Mouse (Mus musculus): ENCODE measurements around the gene Kcnma1. TPM values are rescaled to one million over a fixed set of nuclear protein-coding genes. Genes with fewer than 3 reads are reported as not detected.

Kcnma1 gene
- polyA plus RNA-seq, 1 experiment = not detected

GRCm38 (mm10) chr14:23943876-23944275 is 70.4 kb downstream of the Kcnma1 start:
- Histone ChIP-seq H3K27ac (ENCODE audit: control insufficient read depth, insufficient read depth, low read depth, low read length, poor library complexity) (no peak overlapping the region), H3K4me1 (ENCODE audit: control insufficient read depth, insufficient read depth, low read length) (no peaks in the 10 kb centered on the region), H3K4me3 (replicated peaks; ENCODE audit: control insufficient read depth, low read depth, low read length) (no peak overlapping the region)
- 69% methylated on average over 2 of the region's 2 CpGs for WGBS
- TF ChIP-seq POLR2A (IDR thresholded peaks at IDR 0.05; ENCODE audit: borderline replicate concordance, control insufficient read depth, low read depth, low read length) = no peak
- no peak for TF ChIP-seq CTCF (IDR thresholded peaks at IDR 0.05; ENCODE audit: control insufficient read depth, insufficient read depth, low read length)

GRCm38 (mm10) chr14:23943152-23943551 is 71.1 kb downstream of the Kcnma1 start:
- Histone ChIP-seq H3K4me3 (replicated peaks; ENCODE audit: control insufficient read depth, low read depth, low read length) (no peak overlapping the region), H3K27ac (ENCODE audit: control insufficient read depth, insufficient read depth, low read depth, low read length, poor library complexity) (no peak overlapping the region), H3K4me1 (ENCODE audit: control insufficient read depth, insufficient read depth, low read length) (no peaks in the 10 kb centered on the region)
- no peak for TF ChIP-seq CTCF (IDR thresholded peaks at IDR 0.05; ENCODE audit: control insufficient read depth, insufficient read depth, low read length)
- TF ChIP-seq POLR2A (IDR thresholded peaks at IDR 0.05; ENCODE audit: borderline replicate concordance, control insufficient read depth, low read depth, low read length) = no peak
- 58% methylated on average over 5 of the region's 5 CpGs for WGBS

GRCm38 (mm10) chr14:23942103-23942502 is 72.2 kb downstream of the Kcnma1 start:
- 79% methylated on average over 8 of the region's 8 CpGs for WGBS
- no peak for TF ChIP-seq POLR2A (IDR thresholded peaks at IDR 0.05; ENCODE audit: borderline replicate concordance, control insufficient read depth, low read depth, low read length)
- no peak for TF ChIP-seq CTCF (IDR thresholded peaks at IDR 0.05; ENCODE audit: control insufficient read depth, insufficient read depth, low read length)
- Histone ChIP-seq H3K27ac (ENCODE audit: control insufficient read depth, insufficient read depth, low read depth, low read length, poor library complexity) (no peak overlapping the region), H3K4me1 (ENCODE audit: control insufficient read depth, insufficient read depth, low read length) (no peaks in the 10 kb centered on the region), H3K4me3 (replicated peaks; ENCODE audit: control insufficient read depth, low read depth, low read length) (no peak overlapping the region)

GRCm38 (mm10) chr14:23935016-23935415 is 79.3 kb downstream of the Kcnma1 start:
- H3K4me3 ChIP-seq (replicated peaks; ENCODE audit: control insufficient read depth, low read depth, low read length) = no peak overlapping the region
- WGBS = 83% methylated on average over 6 of the region's 6 CpGs
- TF ChIP-seq CTCF (IDR thresholded peaks at IDR 0.05; ENCODE audit: control insufficient read depth, insufficient read depth, low read length) (no peak), POLR2A (IDR thresholded peaks at IDR 0.05; ENCODE audit: borderline replicate concordance, control insufficient read depth, low read depth, low read length) (no peak)

DNA sequence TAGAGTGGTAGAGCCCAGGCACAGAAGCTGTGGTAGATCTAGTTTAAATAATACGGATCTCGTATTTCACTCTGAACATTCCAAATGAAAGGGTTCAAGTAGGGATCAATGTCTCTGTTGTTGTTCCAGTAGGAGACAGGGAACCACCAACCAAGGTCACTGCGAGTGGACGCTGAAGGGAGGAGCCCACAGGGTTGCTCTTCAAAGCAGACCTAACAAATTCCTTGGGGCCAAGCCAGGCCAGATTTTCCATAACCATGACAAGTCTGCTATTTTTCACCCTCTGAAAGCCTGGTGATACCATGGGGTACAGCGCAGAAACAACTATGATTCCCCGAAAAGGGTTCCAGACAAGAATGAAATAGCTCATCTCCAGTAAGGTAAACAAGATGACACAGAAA is 82.6 kb downstream of the Kcnma1 start:
- H3K4me1 ChIP-seq (ENCODE audit: control insufficient read depth, insufficient read depth, low read length) = no peaks in the 10 kb centered on the region
- no peak overlapping the region for H3K27ac ChIP-seq (ENCODE audit: control insufficient read depth, insufficient read depth, low read depth, low read length, poor library complexity)
- no peak overlapping the region for H3K4me3 ChIP-seq (replicated peaks; ENCODE audit: control insufficient read depth, low read depth, low read length)
- 79% methylated on average over 6 of the region's 6 CpGs for WGBS
- TF ChIP-seq POLR2A (IDR thresholded peaks at IDR 0.05; ENCODE audit: borderline replicate concordance, control insufficient read depth, low read depth, low read length) (no peak), CTCF (IDR thresholded peaks at IDR 0.05; ENCODE audit: control insufficient read depth, insufficient read depth, low read length) (no peak)

More at GRCm38 (mm10) chr14:23935016-23935415, 79.3 kb downstream of the Kcnma1 start:
- no peaks in the 10 kb centered on the region for H3K4me1 ChIP-seq (ENCODE audit: control insufficient read depth, insufficient read depth, low read length)
- H3K27ac ChIP-seq (ENCODE audit: control insufficient read depth, insufficient read depth, low read depth, low read length, poor library complexity) = no peak overlapping the region

DNA sequence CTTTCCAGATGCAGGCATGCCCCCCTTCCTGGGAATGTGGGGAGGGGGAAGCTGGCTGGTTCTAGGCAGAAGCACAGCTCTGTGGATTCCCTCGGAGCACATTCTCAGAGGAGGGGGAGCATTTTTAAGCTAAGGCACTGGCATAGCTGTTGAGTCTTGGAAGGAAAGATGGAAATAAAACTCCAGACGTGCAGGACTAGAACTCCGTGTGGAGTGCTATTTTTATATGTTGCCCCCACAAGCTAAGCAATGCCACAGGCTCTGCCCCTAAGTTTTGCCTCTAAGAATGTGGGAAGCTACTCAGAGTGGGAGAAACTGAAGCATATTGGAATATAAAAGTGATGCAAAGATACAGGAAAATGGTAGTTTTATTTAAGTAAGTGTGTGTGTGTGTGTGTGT is 85.1 kb downstream of the Kcnma1 start:
- Histone ChIP-seq H3K4me3 (replicated peaks; ENCODE audit: control insufficient read depth, low read depth, low read length) (no peak overlapping the region), H3K27ac (ENCODE audit: control insufficient read depth, insufficient read depth, low read depth, low read length, poor library complexity) (no peak overlapping the region), H3K4me1 (ENCODE audit: control insufficient read depth, insufficient read depth, low read length) (no peaks in the 10 kb centered on the region)
- 81% methylated on average over 3 of the region's 3 CpGs for WGBS
- TF ChIP-seq CTCF (IDR thresholded peaks at IDR 0.05; ENCODE audit: control insufficient read depth, insufficient read depth, low read length) = no peak
- no peak for TF ChIP-seq POLR2A (IDR thresholded peaks at IDR 0.05; ENCODE audit: borderline replicate concordance, control insufficient read depth, low read depth, low read length)

- WGBS = 56% methylated on average over 2 of the region's 2 CpGs
- Histone ChIP-seq H3K27ac (ENCODE audit: control insufficient read depth, insufficient read depth, low read depth, low read length, poor library complexity) (no peak overlapping the region), H3K4me1 (ENCODE audit: control insufficient read depth, insufficient read depth, low read length) (no peaks in the 10 kb centered on the region), H3K4me3 (replicated peaks; ENCODE audit: control insufficient read depth, low read depth, low read length) (no peak overlapping the region)
- TF ChIP-seq CTCF (IDR thresholded peaks at IDR 0.05; ENCODE audit: control insufficient read depth, insufficient read depth, low read length) (no peak), POLR2A (IDR thresholded peaks at IDR 0.05; ENCODE audit: borderline replicate concordance, control insufficient read depth, low read depth, low read length) (no peak)
Observed at GRCm38 (mm10) chr14:23923356-23923755, 90.9 kb downstream of the Kcnma1 start.

- TF ChIP-seq CTCF (IDR thresholded peaks at IDR 0.05; ENCODE audit: control insufficient read depth, insufficient read depth, low read length) (no peak), POLR2A (IDR thresholded peaks at IDR 0.05; ENCODE audit: borderline replicate concordance, control insufficient read depth, low read depth, low read length) (no peak)
Observed at GRCm38 (mm10) chr14:23922755-23923154, 91.5 kb downstream of the Kcnma1 start.

DNA sequence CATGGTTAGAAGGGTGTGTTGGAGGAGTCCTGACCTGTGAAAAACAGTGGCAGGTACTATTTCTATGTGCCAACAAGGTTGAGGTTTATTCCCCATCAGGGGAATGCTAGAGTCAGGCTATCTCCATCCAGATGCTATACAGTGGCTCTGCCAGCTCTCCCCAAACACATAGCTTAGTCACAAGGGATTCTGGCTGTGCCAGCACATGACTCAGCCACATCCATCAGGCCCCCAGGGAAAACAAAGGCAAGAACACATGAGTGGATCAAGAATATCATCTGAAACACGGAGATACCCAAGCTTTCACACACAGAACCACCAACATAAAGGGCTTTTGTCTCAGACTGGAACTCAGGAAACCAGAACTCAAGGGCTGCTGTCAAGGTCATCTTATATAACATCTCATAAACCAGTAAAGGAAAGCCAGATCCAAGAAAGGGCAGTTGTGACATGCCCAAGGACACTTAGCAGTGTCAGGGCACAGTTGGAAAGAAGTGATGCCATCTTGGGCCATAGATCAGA is 103.1 kb downstream of the Kcnma1 start:
- TF ChIP-seq CTCF (IDR thresholded peaks at IDR 0.05; ENCODE audit: control insufficient read depth, insufficient read depth, low read length) (no peak), POLR2A (IDR thresholded peaks at IDR 0.05; ENCODE audit: borderline replicate concordance, control insufficient read depth, low read depth, low read length) (no peak)
- 45% methylated on average over 1 of the region's 1 CpGs for WGBS
- no peak overlapping the region for H3K27ac ChIP-seq (ENCODE audit: control insufficient read depth, insufficient read depth, low read depth, low read length, poor library complexity)

More at GRCm38 (mm10) chr14:23922755-23923154, 91.5 kb downstream of the Kcnma1 start:
- no peak overlapping the region for H3K4me3 ChIP-seq (replicated peaks; ENCODE audit: control insufficient read depth, low read depth, low read length)
- H3K27ac ChIP-seq (ENCODE audit: control insufficient read depth, insufficient read depth, low read depth, low read length, poor library complexity) = no peak overlapping the region
- 77% methylated on average over 3 of the region's 3 CpGs for WGBS
- no peaks in the 10 kb centered on the region for H3K4me1 ChIP-seq (ENCODE audit: control insufficient read depth, insufficient read depth, low read length)

More for the DNA sequence above, 103.1 kb downstream of the Kcnma1 start:
- Histone ChIP-seq H3K4me3 (replicated peaks; ENCODE audit: control insufficient read depth, low read depth, low read length) (no peak overlapping the region), H3K4me1 (ENCODE audit: control insufficient read depth, insufficient read depth, low read length) (no peaks in the 10 kb centered on the region)
